Mouse (Mus musculus) embryonic facial prominence, embryonic 12.5 days (tissue): ENCODE measurements at regions not wholly inside any gene's neighbourhood (a gene's known extent, or its start where the extent isn't known, plus 50 kb on each side); places are given as distances from the start of the nearest gene placed in this dataset.

Experiments used
- ATAC-seq: fragments of 200-750 bp; cut with Nextera tagmentation; 2 replicates; pipeline ENCODE4 v1.8.0; 2017; ENCODE audit not compliant: insufficient number of reproducible peaks, insufficient read depth, low FRiP score, low TSS enrichment
- H3K27ac ChIP-seq: fragments of 300-500 bp; sonication (generic); 2 replicates; pipeline ENCODE4 v1.5.1; 2016; ENCODE audit warnings: mild to moderate bottlenecking
- H3K27me3 ChIP-seq: fragments of 300-500 bp; sonication (generic); 2 replicates; pipeline ENCODE4 v1.6.1; 2016; ENCODE audit warnings: mild to moderate bottlenecking, moderate library complexity
- H3K36me3 ChIP-seq: fragments of 300-500 bp; sonication (generic); 2 replicates; pipeline ENCODE4 v1.6.1; 2016; ENCODE audit warnings: mild to moderate bottlenecking
- H3K4me1 ChIP-seq: fragments of 300-500 bp; sonication (generic); 2 replicates; pipeline ENCODE4 v1.6.1; 2016
- H3K4me2 ChIP-seq: fragments of 300-500 bp; sonication (generic); replicated peaks from 2 replicates; pipeline ENCODE4 v1.6.1; 2016; ENCODE audit warnings: mild to moderate bottlenecking, moderate library complexity
- H3K4me3 ChIP-seq: fragments of 300-500 bp; sonication (generic); 2 replicates; pipeline ENCODE4 v1.5.1; 2016; ENCODE audit warnings: mild to moderate bottlenecking
- H3K9ac ChIP-seq: fragments of 300-500 bp; sonication (generic); 2 replicates; pipeline ENCODE4 v1.6.1; 2016; ENCODE audit warnings: mild to moderate bottlenecking, moderate library complexity
- H3K9me3 ChIP-seq: fragments of 300-500 bp; sonication (generic); 2 replicates; pipeline ENCODE4 v1.6.1; 2016; ENCODE audit warnings: mild to moderate bottlenecking, moderate library complexity
- WGBS: fragments of 180-500 bp; shearing (Covaris S2); methylation state at CpG from one replicate; pipeline ENCODE4 v1.1.7; 2016; 5-methylcytosine and 5-hydroxymethylcytosine counted together

DNA sequence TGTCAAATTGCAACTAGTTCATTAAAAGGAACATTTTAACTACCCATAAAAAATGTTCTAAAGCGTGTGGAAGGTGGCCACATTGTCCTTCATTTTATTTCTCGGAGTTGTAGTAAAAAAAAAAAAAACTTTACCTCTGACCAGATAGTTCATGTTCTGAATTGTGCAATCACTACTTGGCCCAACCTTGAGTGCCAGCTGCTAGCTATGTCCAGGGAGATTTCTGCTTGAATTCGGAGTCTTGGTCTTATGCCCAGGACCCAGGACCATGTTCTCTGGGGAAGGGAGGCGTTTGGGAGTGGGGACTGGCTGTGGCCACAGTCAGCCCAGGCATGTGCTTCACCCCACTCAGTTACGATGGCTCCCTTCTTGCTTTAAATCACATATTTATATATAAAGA, 54.9 kb upstream of the Atp1b3 start:
- ATAC-seq, result no peak
- H3K36me3 ChIP-seq, result no peaks in the 10 kb centered on the region
- no peak overlapping the region for H3K9ac ChIP-seq
- no peaks in the 10 kb centered on the region for H3K27me3 ChIP-seq
- 86% methylated on average over 5 of the region's 5 CpGs for WGBS
- H3K4me2 ChIP-seq, result no peak overlapping the region
- no peak overlapping the region for H3K27ac ChIP-seq
- no peaks in the 10 kb centered on the region for H3K9me3 ChIP-seq
- no peak overlapping the region for H3K4me3 ChIP-seq
- H3K4me1 ChIP-seq, result no peaks in the 10 kb centered on the region

- no peak overlapping the region for H3K4me3 ChIP-seq
- no peak overlapping the region for H3K9ac ChIP-seq
- no peak for ATAC-seq
- H3K4me2 ChIP-seq, result no peak overlapping the region
- H3K9me3 ChIP-seq, result no peaks in the 10 kb centered on the region
- no peaks in the 10 kb centered on the region for H3K27me3 ChIP-seq
- H3K27ac ChIP-seq, result 0 out of 2 replicates have a peak overlapping the region, but pooled peaks have one; percentile 19
- H3K36me3 ChIP-seq, result no peaks in the 10 kb centered on the region
- H3K4me1 ChIP-seq, result no peaks in the 10 kb centered on the region
- WGBS, result 54% methylated on average over 5 of the region's 5 CpGs
Observed at GRCm38 (mm10) chr9:96415873-96416570, 51.8 kb upstream of the Atp1b3 start.
